Mouse (Mus musculus) CD4-positive, CD25-positive, alpha-beta regulatory T cell, adult 2 months (primary cell): ENCODE measurements around the gene Itsn1.

Source experiments
- DNase-seq: peaks from one replicate; pipeline ENCODE4 v3.0.0-alpha.2; 2012; ENCODE audit warnings: low read depth, low spot score

Itsn1 gene

GRCm38 (mm10) chr16:91811876-91812275 lies 82.8 kb downstream of the Itsn1 start:
- no peak for DNase-seq

GRCm38 (mm10) chr16:91813543-91813942 lies 84.5 kb downstream of the Itsn1 start:
- no peak for DNase-seq

- DNase-seq = no peak
These were observed 86.0 kb downstream of the Itsn1 start for GRCm38 (mm10) chr16:91815067-91815466.

GRCm38 (mm10) chr16:91820299-91820698 lies 91.2 kb downstream of the Itsn1 start:
- no peak for DNase-seq

- no peak for DNase-seq
These were observed 93.2 kb downstream of the Itsn1 start for GRCm38 (mm10) chr16:91822325-91822724.

GRCm38 (mm10) chr16:91822759-91823158 lies 93.7 kb downstream of the Itsn1 start:
- DNase-seq = no peak

- DNase-seq = peak; percentile 84
These were observed 96.8 kb downstream of the Itsn1 start for GRCm38 (mm10) chr16:91825774-91826325.

GRCm38 (mm10) chr16:91826893-91827292 lies 97.8 kb downstream of the Itsn1 start:
- no peak for DNase-seq

GRCm38 (mm10) chr16:91827456-91827855 lies 98.4 kb downstream of the Itsn1 start:
- no peak for DNase-seq

GRCm38 (mm10) chr16:91828160-91828559 lies 99.1 kb downstream of the Itsn1 start:
- no peak for DNase-seq

- DNase-seq = no peak
These were observed 99.5 kb downstream of the Itsn1 start for GRCm38 (mm10) chr16:91828603-91829002.

GRCm38 (mm10) chr16:91829121-91829520 lies 100.0 kb downstream of the Itsn1 start:
- no peak for DNase-seq

GRCm38 (mm10) chr16:91830260-91830659 lies 101.2 kb downstream of the Itsn1 start:
- no peak for DNase-seq

GRCm38 (mm10) chr16:91833121-91833520 lies 104.0 kb downstream of the Itsn1 start:
- DNase-seq = no peak

GRCm38 (mm10) chr16:91833558-91833957 lies 104.5 kb downstream of the Itsn1 start:
- no peak for DNase-seq

- DNase-seq = no peak
These were observed 104.9 kb downstream of the Itsn1 start for GRCm38 (mm10) chr16:91833981-91834380.

- DNase-seq = no peak
These were observed 106.7 kb downstream of the Itsn1 start for GRCm38 (mm10) chr16:91835790-91836189.

- no peak for DNase-seq
These were observed 107.8 kb downstream of the Itsn1 start for GRCm38 (mm10) chr16:91836592-91837557.

GRCm38 (mm10) chr16:91837558-91838041 lies 108.5 kb downstream of the Itsn1 start:
- DNase-seq = no peak

- no peak for DNase-seq
These were observed 109.7 kb downstream of the Itsn1 start for GRCm38 (mm10) chr16:91838771-91839170.

GRCm38 (mm10) chr16:91839462-91839861 lies 110.4 kb downstream of the Itsn1 start:
- DNase-seq = no peak

GRCm38 (mm10) chr16:91841026-91841630 lies 112.0 kb downstream of the Itsn1 start:
- DNase-seq = no peak
